Mouse (Mus musculus) skeletal muscle tissue, adult 2 months (tissue): ENCODE results near the gene Pipox.

Experiments
- DNase-seq: peaks from one replicate; pipeline ENCODE4 v3.0.0-alpha.2; 2012; ENCODE audit warnings: low read depth, low spot score

Gene Pipox

DNA sequence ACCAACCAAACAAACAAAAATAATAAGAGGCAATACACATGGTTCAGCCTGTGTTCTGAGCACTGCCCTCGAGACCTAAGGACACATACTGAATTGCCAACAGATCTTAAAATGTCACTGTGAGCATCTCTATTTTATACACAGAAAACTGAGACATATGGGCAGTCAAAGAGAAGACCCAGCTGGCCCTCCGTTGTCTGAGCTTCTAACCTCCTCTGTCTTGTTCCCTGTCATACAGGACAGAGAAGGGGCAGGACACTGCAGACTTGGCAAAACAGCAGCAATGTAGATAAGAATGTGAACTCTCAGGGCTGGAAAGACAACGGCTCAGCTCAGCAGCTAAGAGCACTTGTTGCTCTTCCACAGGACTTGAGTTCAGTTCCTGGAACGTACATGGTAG, 14.6 kb upstream of the Pipox start:
- DNase-seq = no peak

DNA sequence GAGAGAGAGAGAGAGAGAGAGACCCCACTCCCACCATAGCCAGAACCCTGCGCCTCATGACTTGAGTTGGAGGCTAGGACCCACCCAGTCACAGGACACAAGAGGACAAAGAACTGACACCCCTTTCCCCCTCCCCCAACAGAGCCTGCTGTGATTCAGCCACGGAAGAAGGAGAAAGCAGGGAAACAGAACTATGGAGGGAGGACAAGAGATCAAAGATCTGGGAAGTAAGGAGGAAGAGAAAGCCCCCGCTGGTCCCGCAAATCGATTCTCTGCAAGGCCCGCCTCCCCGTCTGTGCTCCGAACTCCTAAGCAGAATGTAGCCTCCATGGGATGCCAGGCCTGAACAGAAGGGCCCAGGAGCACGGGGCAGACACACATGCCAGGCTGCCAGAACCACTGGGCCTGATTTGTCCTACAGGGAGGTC, 12.9 kb upstream of the Pipox start:
- no peak for DNase-seq

DNA sequence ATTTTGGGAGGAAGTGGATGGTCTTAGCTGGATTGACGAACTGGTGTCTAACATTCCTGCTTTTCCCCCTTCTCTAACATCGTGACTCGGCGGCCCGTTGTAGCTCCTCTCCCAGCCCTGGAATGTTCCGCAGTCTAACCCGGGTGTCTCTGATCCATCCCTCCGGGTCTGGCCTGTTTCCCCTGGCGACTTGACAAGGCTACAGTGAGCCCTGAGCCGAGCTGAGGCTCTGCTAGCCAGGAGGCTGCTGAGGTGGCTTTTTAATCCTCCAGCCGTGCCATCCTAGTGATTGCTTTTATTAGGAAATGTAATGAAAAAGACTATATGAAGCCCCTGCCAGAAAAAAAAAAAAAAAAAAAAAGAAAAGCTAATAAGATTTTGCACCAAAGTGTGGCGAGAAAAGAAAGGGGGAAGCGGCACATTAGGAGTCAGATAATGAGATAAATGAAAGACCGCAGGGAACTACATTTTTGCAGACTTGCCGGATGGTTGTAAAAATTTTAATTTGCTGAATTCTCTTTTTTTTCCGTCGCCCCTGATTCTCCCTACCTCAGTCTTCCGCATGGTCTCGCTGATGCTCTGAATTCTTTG, 12.3 kb upstream of the Pipox start:
- DNase-seq = no peak

DNA sequence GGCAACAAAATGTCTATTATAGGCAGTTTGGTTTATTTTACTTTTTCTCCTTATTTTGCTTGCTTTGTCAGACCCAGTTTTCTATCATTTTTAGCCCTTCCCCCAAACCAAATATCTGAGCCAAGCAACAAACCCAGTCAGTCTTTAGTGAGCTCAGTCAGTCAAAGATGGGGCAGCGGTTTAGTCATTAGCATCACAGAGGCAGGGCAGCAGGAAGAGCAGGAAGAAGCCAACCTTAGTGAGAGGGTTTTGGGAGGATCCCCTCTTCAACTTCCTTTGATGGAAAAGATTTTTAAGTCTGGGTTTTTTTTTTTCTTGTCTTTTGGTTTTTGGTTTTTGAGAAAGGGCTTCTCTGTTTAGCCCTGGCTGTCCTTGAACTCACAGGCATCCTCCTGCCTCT, 10.8 kb upstream of the Pipox start:
- no peak for DNase-seq

DNA sequence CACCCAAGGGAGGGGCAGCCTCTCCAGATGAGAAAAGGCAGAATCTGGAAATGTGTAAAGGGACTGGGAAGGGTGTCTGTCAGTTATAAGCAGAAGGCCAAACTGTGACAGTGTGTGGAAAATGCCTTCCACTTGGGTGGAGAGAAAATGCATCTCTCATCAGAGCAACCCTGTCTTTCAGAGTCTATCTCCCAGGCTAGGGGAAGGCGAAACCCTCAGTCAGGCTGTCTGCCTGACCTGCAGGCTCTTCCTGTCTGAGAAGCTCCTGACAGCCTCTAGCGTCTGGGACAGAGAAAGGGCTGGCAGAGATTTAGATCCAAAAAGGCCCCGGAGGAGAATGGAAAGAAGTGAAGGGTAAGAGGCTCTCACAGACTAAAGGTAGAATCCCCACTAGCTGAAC, 9.9 kb upstream of the Pipox start:
- DNase-seq = no peak

DNA sequence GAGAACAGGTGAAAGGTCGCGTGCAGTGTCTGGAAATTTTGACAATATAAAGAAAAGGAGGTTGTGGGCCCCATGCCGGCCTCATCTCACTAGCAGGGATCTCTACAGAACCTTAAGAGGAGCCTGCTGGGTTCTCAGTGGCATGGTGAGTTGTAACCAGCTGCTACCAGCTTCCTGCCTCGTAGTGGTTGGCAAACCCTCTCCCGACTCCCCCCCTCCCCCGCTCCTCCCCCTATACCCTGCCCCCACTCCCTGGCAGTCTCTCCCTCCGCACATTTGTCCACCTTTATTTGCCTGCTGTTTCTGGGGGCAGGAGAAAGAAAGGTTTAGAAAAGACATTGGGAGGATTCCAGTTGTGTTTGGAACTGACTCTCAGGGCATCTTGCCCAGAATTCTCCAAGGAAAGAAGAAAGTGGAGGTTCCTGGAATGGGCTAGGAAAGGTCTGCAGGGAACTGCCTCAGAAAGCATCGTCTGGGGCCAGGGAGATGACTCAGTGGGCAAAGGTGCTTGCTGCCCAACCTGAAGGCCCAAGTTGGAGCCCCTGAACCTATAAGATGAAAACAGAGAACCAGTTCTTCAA, 8.0 kb upstream of the Pipox start:
- DNase-seq = no peak

DNA sequence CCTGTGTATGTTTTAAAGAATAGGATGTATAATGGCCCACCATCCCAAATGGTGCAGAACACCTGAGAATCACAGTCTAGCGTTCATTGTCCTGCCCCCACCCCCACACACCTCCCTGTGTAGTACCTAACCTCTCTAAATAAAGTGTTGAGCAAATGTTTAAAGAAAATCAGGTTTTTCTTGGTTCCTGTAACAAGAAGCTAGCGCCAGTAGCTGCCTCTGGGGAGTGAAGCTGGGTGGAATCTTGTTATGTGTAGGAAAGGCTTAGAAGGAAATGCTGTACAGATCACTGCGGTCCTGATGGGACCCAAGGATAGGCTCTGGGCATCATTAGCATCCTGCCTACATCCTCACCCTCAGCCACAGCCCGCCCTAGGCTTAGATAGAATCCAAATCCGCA, 7.5 kb upstream of the Pipox start:
- no peak for DNase-seq

DNA sequence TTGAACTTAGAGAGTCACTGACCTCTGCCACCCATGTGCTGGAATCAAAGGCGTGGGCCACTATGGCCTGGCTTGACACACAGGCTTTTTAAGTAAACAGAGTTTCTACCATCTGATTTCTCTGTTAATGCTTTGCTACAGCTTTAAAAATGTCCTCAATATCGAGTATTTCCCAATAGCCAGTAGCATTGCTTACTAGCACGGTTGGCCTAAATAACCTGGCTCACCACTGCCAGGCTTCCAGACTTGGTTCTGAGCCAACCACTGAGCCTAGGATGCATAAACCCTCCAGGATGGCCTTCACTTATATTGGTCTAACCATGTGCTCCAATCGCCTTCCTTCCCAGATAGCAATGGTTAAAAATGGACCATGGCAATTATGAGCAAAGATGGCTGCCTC, 6.8 kb upstream of the Pipox start:
- no peak for DNase-seq

DNA sequence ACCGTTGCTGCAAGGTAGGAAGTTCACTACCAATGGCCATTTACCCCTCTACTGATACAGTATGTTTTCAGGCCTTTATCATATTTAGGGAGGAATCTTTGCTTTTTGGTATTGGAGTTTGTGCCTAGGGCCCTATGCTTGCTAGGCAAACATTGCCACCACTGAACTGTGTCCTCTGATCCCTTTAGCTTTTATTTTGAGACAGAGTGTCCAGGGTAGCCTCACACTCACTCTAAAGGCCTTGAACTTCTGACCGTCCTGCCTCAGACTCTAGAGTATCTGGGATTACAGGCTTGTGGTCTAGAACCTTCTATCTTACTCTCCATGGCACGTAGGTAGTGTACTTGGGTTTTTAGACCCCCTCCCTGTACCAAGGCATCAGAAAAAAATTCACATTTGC, 6.3 kb upstream of the Pipox start:
- DNase-seq = no peak

DNA sequence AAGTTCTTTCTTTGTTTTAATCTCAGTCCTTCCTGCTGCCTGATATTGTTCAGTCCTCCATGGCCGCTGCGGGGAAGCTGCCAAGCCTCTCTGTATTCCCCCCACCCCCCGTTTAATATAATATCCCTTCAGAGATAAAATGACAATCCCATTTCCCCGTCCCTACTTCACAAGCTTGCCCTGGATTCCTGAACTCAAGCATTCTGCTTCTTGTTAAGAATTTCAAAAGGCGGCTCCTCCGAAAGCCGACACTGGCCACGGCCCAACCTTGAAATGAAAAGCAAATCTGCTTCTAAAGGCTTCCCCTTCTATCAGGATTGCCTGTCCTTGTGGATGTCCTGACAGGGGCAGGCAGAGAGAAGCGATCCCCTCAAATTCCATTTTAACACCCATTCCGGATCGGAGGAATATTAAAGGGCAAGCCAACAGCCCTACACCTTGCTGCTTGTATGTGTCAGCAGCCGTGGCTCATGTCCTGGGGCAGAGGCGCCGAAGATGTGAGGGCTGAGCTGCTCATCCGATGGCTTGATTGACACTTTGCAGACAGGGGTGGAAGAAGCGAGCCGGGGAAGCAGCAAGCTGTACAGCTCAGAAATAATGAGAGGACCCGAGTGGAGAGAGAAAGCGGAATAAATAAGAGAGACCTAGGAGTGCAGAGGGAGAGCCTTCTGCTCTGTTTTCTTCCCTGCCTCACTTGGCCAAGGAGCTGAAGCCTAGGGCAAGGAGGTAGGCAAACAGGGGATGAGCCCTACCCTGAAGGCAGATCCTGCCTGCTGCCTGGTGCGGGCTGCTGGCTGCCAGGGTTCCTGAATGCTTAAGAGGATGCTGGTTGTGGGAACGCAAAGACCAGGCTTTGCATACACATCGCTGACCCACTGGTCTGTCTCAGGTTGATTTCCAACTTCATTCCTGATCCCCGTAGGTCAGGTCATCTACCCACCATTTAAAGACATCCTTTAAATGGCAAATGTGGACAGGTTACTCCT, 3.2 kb upstream of the Pipox start:
- no peak for DNase-seq

DNA sequence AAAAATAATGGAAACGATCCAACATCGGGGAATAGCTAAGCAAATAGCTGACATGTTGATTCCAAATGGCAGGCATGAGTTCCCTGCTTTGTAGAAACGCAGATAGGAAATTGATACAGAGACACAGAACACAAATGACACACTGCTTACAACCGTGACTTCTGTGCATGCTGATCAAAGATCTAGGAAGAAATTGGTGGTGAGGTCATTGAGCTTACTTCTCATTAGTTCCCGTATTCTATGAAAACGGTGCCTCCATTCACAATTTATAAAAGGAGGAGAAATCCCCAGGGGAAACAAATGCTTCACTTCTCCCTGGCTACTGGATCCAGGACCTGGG, 2.6 kb upstream of the Pipox start:
- DNase-seq = no peak

DNA sequence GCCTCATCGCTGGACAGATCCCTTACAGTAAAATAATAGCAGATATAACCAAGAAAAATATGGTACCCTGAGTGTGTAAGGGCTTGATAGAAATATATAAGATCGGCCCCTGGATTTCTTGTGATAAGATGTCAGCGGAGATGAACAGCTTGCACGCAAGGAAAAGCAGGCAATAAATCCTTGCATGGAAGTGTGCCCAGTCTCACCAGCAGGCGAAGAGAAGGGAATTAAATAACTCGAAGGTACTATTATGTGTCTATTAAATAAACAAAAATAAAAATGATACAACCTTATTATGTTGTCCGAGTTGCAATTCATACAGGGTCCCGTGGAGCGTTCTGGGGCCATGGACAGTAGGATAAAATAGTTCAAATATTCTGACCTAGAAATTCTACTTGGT, 2.1 kb upstream of the Pipox start:
- no peak for DNase-seq

DNA sequence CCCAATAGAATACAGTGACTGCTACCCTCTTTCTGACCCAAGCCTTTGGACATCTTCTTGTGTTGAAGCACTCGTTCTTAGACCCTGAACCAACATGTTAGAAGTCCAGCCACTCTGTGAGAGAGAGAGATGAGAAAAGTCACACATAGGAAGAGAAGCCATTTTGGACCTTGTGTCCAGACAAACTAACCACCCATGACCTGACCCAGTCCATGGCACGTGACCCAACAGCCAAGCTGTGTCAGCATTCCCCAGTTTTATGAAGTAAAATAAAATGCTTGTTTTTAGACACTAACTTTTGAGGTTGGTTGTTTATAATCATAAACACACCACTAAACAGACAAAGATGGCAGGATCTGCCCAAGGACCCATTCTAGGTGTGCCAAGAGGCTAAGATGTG, 1.1 kb upstream of the Pipox start:
- DNase-seq = no peak

DNA sequence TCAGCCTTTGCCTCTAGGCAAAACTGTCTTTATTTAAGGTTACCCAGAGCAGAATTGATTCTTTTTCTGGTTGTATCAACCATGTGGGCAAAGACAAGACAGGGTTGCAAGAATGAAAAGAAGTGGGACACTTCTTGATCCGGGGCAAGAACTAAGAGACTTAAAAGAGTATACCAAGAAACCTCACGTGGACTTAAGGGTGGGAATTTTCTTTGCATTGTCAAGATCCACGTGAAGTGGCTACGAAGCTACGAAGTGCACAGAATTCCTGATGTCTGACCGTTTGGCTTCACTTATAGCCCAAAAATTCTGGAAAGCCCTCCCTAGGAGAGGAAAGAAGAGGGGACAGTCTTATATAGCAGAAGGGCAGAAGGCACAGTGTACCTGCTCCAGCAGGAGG, 613 bp downstream of the Pipox start:
- DNase-seq = no peak

DNA sequence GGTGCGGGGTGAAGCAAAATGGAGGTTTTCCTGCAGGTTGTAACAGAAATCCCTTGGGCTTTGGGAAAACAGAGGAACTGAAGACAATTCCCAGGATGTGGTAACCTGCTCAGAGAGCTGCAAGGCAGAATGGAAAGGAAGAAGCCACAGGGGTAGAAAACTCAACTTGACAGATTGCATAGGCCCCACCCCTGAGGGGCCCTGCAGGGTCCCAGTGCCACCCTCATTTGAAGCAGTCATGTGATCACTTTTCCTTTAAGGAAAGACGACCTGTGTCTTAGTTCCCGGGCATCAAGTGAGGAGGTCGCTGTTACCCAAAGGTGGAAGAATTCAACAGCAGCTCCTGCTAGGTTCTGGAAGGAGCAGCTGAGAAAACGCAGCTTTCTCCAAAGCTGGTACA, 1.0 kb downstream of the Pipox start:
- no peak for DNase-seq

DNA sequence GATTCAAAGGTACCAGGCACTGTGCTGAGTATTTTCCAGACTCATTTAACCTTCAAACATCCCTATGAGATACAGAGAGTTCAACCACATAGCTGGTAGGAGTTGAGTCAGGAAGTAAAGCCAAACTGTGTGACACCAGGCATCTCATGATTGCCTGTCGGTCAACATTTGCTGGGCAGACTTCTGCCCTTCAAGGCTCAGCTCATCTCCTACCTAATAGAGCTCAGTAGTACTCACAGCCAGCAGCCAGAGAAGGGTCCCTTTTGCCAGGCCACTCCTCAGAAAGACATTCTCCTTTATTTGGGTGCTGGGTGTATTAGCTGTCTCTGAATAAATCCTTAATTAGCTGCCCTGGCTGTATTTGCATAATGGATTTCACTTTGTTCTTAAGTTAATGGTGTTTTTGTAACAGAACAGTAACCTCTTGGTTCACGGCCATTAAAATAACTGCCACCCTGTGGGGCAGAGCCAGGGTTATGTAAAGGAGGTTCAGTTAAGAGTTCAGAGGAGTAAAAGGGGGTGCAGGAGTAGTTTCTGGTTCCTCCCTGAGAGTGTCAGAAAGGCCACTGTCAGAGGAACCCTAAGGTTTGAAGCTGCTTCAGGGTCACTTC, 3.1 kb downstream of the Pipox start:
- no peak for DNase-seq

DNA sequence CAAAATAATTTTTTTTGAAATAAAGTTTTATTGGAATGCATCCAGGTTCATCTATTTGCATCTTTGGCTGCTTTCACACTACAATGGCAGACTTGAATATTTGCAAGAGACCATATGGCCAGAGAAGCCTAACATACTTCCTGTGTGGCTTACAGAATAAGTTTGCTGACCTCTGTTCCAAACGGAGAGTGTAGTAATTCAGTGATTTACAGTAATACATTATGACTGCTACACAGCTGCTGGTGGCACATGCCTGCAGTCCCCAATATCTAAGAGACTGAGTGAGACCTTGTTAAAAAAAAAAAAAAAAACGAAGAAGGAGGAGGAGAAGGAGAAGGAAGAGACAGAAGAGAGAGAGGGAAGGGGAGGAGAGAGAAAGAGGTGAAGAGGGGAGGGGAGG, 4.4 kb downstream of the Pipox start:
- no peak for DNase-seq

DNA sequence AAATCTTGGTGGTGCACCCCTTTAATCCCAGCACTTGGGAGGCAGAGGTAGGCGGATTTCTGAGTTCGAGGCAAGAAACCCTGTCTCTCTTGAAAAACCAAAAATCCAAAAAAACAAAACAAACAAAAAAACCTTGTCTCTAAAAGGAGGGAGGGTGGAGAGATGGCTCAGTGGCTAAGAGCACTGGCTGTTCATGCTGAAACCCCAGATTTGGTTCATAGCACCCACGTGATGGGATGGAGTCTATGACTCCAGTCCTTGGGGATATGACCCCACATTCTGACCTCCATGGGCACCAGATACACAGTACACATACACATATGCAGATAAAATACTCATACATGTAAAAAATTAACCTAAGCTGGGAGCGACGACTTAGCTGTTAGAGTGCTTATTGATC, 5.0 kb downstream of the Pipox start:
- DNase-seq = no peak

DNA sequence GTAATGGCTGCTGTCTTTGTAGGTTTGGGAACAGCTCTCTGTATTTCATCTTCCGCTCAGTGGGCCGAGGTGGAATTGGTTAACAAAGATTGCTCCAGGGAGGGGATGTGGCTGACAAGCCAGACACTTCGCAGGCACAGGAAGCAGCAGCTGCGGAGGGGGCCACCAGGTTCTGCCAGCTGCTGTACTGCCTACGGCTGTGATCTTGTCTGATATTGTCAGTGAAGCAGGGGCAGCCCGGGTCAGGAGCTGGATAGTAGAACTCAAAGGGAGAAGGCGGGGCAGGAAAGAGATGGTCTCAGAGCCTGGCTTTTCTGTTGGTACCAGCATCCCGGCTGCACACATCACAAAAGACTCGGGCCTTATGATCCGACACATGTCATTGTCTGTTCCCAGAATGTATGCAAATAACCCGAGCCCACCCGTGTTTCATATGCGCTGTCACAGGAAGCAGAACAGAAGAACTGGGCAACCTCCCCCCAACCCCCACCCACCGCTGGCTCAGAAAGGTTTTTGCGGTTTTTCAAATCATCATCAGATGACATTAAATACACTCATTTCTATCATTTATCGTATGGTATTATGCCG, 6.4 kb downstream of the Pipox start:
- DNase-seq = no peak

DNA sequence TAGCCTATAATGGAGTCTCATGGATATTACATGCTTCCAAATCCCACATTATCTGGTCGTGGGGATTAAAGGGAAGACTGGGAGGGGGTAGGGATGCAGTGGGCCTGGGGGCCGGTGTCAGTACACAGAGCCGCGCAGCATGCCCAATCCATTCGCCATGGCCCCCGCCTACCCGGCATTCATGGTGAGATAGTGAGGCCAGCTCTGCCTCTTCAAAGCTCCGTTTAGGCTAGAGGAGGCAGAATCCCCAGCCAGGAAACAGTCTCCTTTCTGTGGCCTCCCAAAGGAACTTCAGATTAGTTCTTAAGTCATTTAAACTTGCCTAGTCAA, 8.7 kb downstream of the Pipox start:
- no peak for DNase-seq

DNA sequence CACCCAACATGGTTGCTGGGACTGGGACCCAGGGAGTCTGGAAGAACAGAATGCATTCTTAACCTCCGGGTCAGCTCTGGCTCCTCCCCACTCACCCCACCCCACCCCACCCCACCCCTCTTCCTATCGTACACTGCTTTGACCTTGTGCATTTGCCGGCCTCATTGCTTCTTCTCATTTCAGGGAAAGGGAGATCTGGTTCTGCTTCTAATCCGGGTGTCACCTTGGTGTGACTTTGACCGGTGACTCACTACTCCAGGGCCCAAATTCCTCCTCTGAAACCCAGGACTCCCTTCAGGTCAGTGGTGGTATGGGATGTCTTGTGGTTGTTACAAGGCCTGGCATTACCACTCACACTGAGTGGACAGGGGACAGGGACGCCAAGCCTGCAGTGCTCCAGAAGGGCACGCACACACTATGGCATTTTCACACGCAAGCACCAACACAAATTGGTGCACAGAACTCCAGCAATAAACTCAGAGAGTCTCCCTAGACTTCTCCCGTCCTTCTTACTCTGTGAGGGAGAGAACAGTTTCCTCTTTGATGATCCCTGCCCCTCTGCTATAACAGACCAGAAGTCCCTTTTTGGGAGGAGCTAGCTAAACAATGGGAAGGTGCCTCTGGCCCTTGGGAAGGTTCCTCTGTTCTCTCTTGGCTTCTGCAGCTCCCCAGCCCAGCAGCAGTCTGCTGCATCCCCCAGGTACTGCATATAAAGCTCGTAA, 9.2 kb downstream of the Pipox start:
- DNase-seq = no peak

DNA sequence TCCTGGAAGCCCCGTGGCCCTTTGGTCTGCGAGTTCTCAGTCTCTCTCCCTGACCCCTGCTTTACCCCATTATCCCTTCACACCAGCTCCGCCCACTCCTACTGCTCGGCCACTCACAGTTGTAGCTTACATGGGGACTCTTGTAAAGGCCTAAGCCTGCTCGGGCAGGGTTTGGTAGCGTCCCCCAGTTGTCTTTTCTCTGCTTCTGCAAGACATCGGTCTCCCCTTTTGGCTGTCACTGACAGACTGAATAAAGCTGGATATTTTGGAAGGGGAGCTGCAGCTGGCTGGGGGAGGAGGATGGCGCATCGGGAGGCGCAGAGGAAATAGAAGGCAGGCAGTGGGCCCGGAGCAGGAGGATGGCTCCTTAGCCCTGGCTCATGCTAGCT, 17.1 kb downstream of the Pipox start:
- no peak for DNase-seq
